Mouse (Mus musculus): Measurements from ENCODE around the gene Sap30l. TPM values are rescaled to one million over a fixed set of nuclear protein-coding genes. Genes with fewer than 3 reads are reported as not detected.
A peak's percentile ranks its signal among the peaks of the same experiment; 100 is the strongest.

The Sap30l gene
- polyA plus RNA-seq, 1 experiment = 107 TPM

DNA sequence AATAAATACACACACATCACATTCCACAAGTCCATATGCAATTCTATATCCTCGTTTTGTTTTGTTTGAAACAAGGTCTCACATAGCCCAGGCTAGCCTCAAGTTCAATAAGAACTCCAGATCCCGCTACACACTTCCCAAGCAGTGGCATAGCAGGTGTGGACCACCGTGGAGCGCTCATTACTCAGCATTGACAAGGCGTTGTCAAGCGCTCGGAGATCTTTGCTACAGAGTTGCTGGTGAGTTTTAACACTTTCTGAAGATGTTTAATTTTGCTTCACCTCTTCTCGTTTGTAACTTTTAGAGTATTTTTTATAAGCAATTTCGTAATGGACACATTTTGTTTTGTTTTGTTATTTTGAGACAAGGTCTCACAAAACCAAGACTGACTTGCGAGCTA lies 2.0 kb upstream of the Sap30l start:
- Histone ChIP-seq H3K27me3 (ENCODE audit: control insufficient read depth, insufficient read depth, low read length) (no peaks in the 10 kb centered on the region), H3K36me3 (ENCODE audit: control insufficient read depth, insufficient read depth, low read length) (no peaks in the 10 kb centered on the region), H3K4me3 (ENCODE audit: low read depth, low read length) (no peak overlapping the region), H3K4me1 (ENCODE audit: control insufficient read depth, insufficient read depth, insufficient read length, low read length) (peaks cover 6% of the 10 kb centered on the region; the same call in 1 of the 2 replicates), H3K27ac (ENCODE audit: insufficient read depth, low read depth, low read length) (no peak overlapping the region)
- WGBS = 91% methylated on average over 10 of the region's 10 CpGs
- TF ChIP-seq POLR2A (IDR thresholded peaks at IDR 0.05; ENCODE audit: low read depth, low read length) = no peak
- no peak for TF ChIP-seq CTCF (IDR thresholded peaks at IDR 0.05; ENCODE audit: extremely low read depth, insufficient read length, insufficient replicate concordance, low read depth, low read length)

DNA sequence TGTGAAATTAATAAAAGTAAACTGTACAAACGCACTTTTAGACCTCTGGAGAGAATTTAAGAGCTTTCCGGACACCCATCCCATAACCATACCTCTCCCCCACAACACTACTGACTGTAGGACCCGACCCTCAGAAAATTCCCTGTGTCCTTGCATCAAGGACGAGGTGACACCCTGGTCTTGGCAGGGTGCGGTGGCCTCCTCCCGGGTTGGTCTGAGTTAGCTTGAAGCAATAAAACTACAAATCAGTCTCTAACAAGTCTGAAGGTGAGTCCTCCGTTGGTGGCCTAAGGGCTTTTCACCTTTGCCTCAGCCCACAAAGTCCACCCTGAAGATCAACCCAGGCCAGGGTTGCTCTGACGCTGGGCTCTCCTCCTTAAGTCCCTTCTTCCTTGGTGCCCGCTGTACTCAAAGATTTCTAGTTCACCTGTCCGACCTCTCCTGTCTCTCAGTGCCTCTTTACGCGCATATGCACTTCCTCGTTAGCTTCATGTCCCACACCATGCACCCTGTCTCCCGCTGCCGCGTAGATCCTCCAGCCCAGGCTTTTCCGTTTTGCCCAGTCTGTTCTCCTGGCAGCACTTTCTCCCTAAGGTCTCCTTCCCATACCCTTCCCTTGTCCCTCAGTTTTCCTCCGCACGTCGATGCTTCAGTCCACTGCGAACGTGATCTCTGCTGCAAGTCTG lies 1.0 kb upstream of the Sap30l start:
- Histone ChIP-seq H3K36me3 (ENCODE audit: control insufficient read depth, insufficient read depth, low read length) (no peaks in the 10 kb centered on the region), H3K4me1 (ENCODE audit: control insufficient read depth, insufficient read depth, insufficient read length, low read length) (peaks cover 6% of the 10 kb centered on the region; the same call in 1 of the 2 replicates), H3K27ac (ENCODE audit: insufficient read depth, low read depth, low read length) (peak overlapping the region; percentile 98), H3K4me3 (ENCODE audit: low read depth, low read length) (peak overlapping the region; percentile 93), H3K27me3 (ENCODE audit: control insufficient read depth, insufficient read depth, low read length) (no peaks in the 10 kb centered on the region)
- WGBS = 10% methylated on average over 22 of the region's 22 CpGs
- TF ChIP-seq POLR2A (IDR thresholded peaks at IDR 0.05; ENCODE audit: low read depth, low read length) (peak; percentile 25; the same call in 1 of the 2 replicates), CTCF (IDR thresholded peaks at IDR 0.05; ENCODE audit: extremely low read depth, insufficient read length, insufficient replicate concordance, low read depth, low read length) (no peak)

DNA sequence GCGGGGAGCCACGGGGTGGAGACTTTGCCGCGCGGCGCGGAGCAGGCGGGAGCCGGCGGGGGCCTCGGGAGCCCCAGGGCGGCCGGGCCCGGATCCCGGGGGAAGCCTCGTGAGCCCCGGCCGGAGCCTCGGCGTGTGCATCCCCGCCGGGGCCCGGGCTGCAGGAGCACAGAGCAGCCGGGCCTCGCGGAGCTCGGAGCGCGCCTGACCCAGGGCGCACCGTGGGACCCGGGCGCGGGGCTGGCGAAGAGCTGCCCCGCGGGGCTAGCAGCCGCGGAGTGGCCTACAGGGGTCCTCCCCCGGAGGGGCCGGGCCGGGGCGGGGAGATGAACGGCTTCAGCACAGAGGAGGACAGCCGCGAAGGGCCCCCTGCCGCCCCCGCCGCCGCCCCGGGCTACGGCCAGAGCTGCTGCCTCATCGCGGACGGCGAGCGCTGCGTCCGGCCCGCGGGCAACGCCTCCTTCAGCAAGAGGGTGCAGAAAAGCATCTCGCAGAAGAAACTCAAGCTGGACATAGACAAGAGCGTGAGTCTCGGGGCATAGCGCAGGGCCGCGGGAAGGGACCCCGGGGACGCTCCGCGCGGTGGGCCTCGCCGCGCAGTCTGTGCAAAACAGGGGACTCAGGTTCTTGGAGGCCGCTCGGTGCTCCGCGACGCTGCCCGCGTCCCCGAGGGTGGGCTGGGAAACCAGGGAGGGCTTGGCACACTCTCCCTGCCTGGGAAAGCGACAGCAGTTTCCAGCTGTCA lies 501 bp downstream of the Sap30l start:
- Histone ChIP-seq H3K27me3 (ENCODE audit: control insufficient read depth, insufficient read depth, low read length) (no peaks in the 10 kb centered on the region), H3K27ac (ENCODE audit: insufficient read depth, low read depth, low read length) (0 out of 2 replicates have a peak overlapping the region, but pooled peaks have one; percentile 20), H3K4me1 (ENCODE audit: control insufficient read depth, insufficient read depth, insufficient read length, low read length) (peaks cover 6% of the 10 kb centered on the region; the same call in 1 of the 2 replicates), H3K4me3 (ENCODE audit: low read depth, low read length) (peak overlapping the region; percentile 83), H3K36me3 (ENCODE audit: control insufficient read depth, insufficient read depth, low read length) (peaks cover 5% of the 10 kb centered on the region)
- TF ChIP-seq POLR2A (IDR thresholded peaks at IDR 0.05; ENCODE audit: low read depth, low read length) (no peak), CTCF (IDR thresholded peaks at IDR 0.05; ENCODE audit: extremely low read depth, insufficient read length, insufficient replicate concordance, low read depth, low read length) (no peak)
- under 1% methylated on average over 80 of the region's 85 CpGs for WGBS

DNA sequence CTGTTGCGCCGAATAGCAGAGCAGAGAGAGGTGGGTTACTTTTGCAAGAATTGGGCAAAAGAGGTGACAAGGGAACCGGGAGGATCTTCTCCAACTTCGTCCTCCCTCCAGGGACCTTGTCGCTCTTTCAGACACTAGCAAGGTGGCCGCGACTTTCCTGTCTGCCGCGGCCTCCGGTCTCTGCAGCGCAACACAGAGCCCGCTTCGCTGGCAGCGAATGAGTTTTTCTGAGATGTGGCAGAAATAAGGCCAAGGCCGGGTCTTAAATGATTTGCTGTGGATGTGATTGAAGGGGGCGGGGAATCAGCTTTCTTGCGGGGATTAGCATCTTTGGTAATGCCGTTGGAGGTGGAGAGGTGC lies 1.1 kb downstream of the Sap30l start:
- TF ChIP-seq POLR2A (IDR thresholded peaks at IDR 0.05; ENCODE audit: low read depth, low read length) (no peak), CTCF (IDR thresholded peaks at IDR 0.05; ENCODE audit: extremely low read depth, insufficient read length, insufficient replicate concordance, low read depth, low read length) (no peak)
- Histone ChIP-seq H3K4me1 (ENCODE audit: control insufficient read depth, insufficient read depth, insufficient read length, low read length) (peaks cover 6% of the 10 kb centered on the region; the same call in 1 of the 2 replicates), H3K27ac (ENCODE audit: insufficient read depth, low read depth, low read length) (no peak overlapping the region), H3K36me3 (ENCODE audit: control insufficient read depth, insufficient read depth, low read length) (peaks cover 5% of the 10 kb centered on the region), H3K4me3 (ENCODE audit: low read depth, low read length) (peak overlapping the region; percentile 83), H3K27me3 (ENCODE audit: control insufficient read depth, insufficient read depth, low read length) (no peaks in the 10 kb centered on the region)
- under 1% methylated on average over 18 of the region's 18 CpGs for WGBS

DNA sequence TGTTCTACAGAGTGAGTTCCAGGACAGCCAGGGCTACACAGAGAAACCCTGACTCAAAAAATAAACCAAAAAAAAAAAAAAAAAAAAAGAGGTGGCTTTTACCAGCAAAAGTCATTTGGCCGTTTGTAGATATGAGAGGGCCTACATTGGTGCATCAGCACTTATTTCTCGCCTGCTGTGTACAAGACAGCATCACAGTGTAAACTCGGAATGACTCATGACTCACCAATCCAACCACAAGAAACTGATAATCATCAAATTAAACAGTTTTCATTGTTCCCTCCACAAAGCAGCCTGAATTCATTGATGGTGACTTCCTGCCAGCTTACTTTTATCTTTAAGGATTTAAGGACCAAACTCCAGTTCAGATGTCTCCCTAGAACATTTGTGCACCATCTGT lies 3.6 kb downstream of the Sap30l start:
- peaks cover 16% of the 10 kb centered on the region for H3K4me1 ChIP-seq (ENCODE audit: control insufficient read depth, insufficient read depth, insufficient read length, low read length)
- H3K36me3 ChIP-seq (ENCODE audit: control insufficient read depth, insufficient read depth, low read length) = peaks cover 17% of the 10 kb centered on the region
- TF ChIP-seq CTCF (IDR thresholded peaks at IDR 0.05; ENCODE audit: extremely low read depth, insufficient read length, insufficient replicate concordance, low read depth, low read length) = no peak
- H3K27ac ChIP-seq (ENCODE audit: insufficient read depth, low read depth, low read length) = no peak overlapping the region
- H3K4me3 ChIP-seq (ENCODE audit: low read depth, low read length) = no peak overlapping the region
- H3K27me3 ChIP-seq (ENCODE audit: control insufficient read depth, insufficient read depth, low read length) = no peaks in the 10 kb centered on the region
- 50% methylated on average over 3 of the region's 3 CpGs for WGBS

DNA sequence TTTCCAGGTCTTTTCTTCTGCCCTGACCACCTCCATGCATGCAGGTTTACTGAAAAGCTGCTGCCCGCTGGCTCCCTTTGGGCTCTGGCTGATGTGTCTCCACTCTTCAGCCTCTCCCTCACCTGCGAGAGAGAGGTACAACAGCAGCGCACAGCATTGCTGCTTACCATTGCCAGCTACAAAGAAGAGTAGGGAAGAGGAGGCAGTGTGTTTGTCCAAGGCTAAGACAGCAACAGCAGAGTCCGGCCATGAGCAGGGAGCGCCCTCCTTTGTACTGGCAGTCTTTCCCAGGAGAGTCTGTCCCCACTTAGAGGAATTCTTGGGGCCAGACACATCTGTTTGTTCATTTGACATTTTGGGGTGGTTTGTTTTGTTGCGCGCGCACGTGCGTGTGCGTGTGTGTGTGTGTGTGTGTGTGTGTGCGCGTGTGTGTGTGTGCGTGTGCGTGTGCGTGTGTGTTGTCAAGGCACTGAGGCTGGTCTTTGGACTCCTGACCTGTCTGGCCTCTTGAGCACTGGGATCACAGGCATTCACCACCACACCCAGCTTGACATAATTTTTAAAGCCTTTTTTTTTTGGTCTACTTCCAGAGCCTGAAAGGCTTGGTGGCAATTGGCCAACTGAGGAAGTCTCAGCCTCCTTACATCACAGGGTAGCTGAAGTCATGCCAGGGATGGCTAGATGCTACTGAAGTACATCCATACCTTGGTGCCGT lies 7.7 kb downstream of the Sap30l start:
- Histone ChIP-seq H3K27ac (ENCODE audit: insufficient read depth, low read depth, low read length) (peak overlapping the region; percentile 21; the same call in 1 of the 2 replicates), H3K4me3 (ENCODE audit: low read depth, low read length) (no peak overlapping the region), H3K4me1 (ENCODE audit: control insufficient read depth, insufficient read depth, insufficient read length, low read length) (peaks cover 10% of the 10 kb centered on the region), H3K36me3 (ENCODE audit: control insufficient read depth, insufficient read depth, low read length) (peaks cover 30% of the 10 kb centered on the region), H3K27me3 (ENCODE audit: control insufficient read depth, insufficient read depth, low read length) (no peaks in the 10 kb centered on the region)
- 55% methylated on average over 17 of the region's 17 CpGs for WGBS
- no peak for TF ChIP-seq POLR2A (IDR thresholded peaks at IDR 0.05; ENCODE audit: low read depth, low read length)
- TF ChIP-seq CTCF (IDR thresholded peaks at IDR 0.05; ENCODE audit: extremely low read depth, insufficient read length, insufficient replicate concordance, low read depth, low read length) = no peak

DNA sequence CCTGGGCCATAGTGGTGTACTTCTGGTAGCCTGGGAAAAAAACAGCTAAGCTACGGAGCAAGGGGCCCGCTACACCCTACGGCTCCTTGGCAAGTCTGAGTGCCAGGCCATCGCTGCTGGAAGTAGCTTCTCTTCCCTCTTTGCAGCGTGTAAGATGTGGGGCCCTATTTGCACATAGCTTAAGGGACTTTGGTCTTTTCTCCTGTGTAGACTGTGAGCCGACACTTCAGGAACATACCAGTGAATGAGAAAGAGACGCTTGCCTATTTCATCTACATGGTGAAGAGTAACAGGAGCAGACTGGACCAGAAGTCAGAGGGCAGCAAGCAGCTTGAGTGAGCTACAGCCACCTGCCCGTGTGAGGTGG lies 8.3 kb downstream of the Sap30l start:
- 47% methylated on average over 8 of the region's 8 CpGs for WGBS
- Histone ChIP-seq H3K27me3 (ENCODE audit: control insufficient read depth, insufficient read depth, low read length) (no peaks in the 10 kb centered on the region), H3K27ac (ENCODE audit: insufficient read depth, low read depth, low read length) (no peak overlapping the region), H3K36me3 (ENCODE audit: control insufficient read depth, insufficient read depth, low read length) (peaks cover 30% of the 10 kb centered on the region), H3K4me3 (ENCODE audit: low read depth, low read length) (no peak overlapping the region), H3K4me1 (ENCODE audit: control insufficient read depth, insufficient read depth, insufficient read length, low read length) (peaks cover 10% of the 10 kb centered on the region)
- TF ChIP-seq CTCF (IDR thresholded peaks at IDR 0.05; ENCODE audit: extremely low read depth, insufficient read length, insufficient replicate concordance, low read depth, low read length) (no peak), POLR2A (IDR thresholded peaks at IDR 0.05; ENCODE audit: low read depth, low read length) (no peak)

Data from small intestine, adult 2 months (tissue).